Mouse (Mus musculus) testis, adult 2 months (tissue): ENCODE data around the gene 3100002H09Rik.

Experiments
- CTCF ChIP-seq: fragments of 200-500 bp; IDR thresholded peaks from 2 replicates; pipeline ENCODE4 v1.5.1; 2012; ENCODE audit warnings: low read depth, mild to moderate bottlenecking, inconsistent platforms, low read length, moderate library complexity; ENCODE audit not compliant: control insufficient read depth, insufficient read depth, insufficient replicate concordance
- POLR2A ChIP-seq: fragments of 200-500 bp; IDR thresholded peaks from 2 replicates; pipeline ENCODE4 v1.6.1; 2012; ENCODE audit warnings: low read depth, mild to moderate bottlenecking, inconsistent platforms, low read length, moderate library complexity; ENCODE audit not compliant: control insufficient read depth

GRCm38 (mm10) chr4:124643859-124644258, 33.3 kb upstream of the 3100002H09Rik start:
- TF ChIP-seq CTCF (no peak), POLR2A (no peak)
